Mouse (Mus musculus) lung, adult 2 months (tissue): Measurements from ENCODE around the gene Mx1.

Source experiments
- CTCF ChIP-seq: fragments of 200-500 bp; IDR thresholded peaks from 2 replicates; pipeline ENCODE4 v1.5.1; 2011; ENCODE audit warnings: mild to moderate bottlenecking, low read length, control low read depth; ENCODE audit not compliant: insufficient read depth
- POLR2A ChIP-seq: fragments of 200-500 bp; IDR thresholded peaks from 2 replicates; pipeline ENCODE4 v1.6.1; 2011; ENCODE audit warnings: low read depth, mild to moderate bottlenecking, control low read depth, low read length, borderline replicate concordance; ENCODE audit errors: extremely low read depth

DNA sequence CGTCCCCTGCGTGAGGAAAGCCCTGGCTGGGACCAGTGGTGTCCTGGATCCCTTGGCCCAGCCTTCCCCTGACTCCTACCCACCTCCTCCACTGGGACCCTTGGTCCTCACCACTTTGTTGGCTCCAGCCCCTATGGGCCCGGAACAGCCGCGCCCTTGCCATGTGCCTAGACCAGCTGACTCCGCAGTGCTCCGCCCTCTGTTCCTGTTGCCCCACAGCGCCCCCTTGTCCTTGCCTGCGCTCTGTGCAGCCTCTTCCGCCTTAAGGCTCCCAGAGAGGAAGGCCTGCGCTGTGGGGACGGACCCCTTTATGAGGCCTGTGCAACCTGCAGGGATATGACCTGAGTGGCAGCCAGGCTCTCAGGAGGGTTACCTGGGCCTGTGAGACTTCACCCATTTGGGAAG is 49.6 kb upstream of the Mx1 start:
- TF ChIP-seq CTCF (no peak), POLR2A (no peak)
